Mouse (Mus musculus): ENCODE results near the gene Fhl2. TPM values are rescaled to one million over a fixed set of nuclear protein-coding genes. Genes with fewer than 3 reads are reported as not detected.

Gene Fhl2
- polyA plus RNA-seq, 1 experiment from 2014 or later, result 58.4 TPM

DNA sequence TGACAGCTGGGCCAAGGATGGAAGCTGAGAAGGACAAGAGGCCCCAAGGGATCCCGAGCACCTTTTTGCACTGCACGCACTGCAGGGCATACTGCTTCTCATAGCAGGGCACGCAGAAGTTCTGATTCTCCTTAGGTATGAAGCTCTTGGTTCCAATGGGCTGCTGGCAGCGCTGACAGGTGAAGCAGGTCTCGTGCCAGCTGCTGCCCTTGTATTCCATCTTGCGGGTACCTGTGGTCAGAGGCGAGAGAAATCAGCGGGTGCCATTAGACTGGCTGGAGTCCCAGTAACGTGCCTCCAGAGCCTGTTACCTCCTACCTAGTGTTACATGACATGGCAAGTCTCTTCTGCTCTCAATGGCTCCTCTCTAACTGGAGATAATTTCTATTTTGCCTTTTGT lies 65.2 kb downstream of the Fhl2 start:
- Histone ChIP-seq H3K27ac (ENCODE audit: low read length) (no peak overlapping the region), H3K27me3 (replicated peaks; ENCODE audit: control insufficient read depth, insufficient read depth, low read length) (no peaks in the 10 kb centered on the region), H3K4me1 (ENCODE audit: control insufficient read depth, insufficient read depth, low read length) (no peaks in the 10 kb centered on the region), H3K9ac (ENCODE audit: low read depth, low read length) (no peak overlapping the region), H3K36me3 (ENCODE audit: control insufficient read depth, insufficient read depth, low read length) (peaks cover 7% of the 10 kb centered on the region), H3K4me3 (ENCODE audit: low read length) (no peak overlapping the region), H3K4me2 (ENCODE audit: low read depth, low read length) (no peak overlapping the region), H3K9me3 (ENCODE audit: control insufficient read depth, low read length) (no peaks in the 10 kb centered on the region)
- WGBS, result 92% methylated on average over 9 of the region's 9 CpGs
- ATAC-seq, result no peak

DNA sequence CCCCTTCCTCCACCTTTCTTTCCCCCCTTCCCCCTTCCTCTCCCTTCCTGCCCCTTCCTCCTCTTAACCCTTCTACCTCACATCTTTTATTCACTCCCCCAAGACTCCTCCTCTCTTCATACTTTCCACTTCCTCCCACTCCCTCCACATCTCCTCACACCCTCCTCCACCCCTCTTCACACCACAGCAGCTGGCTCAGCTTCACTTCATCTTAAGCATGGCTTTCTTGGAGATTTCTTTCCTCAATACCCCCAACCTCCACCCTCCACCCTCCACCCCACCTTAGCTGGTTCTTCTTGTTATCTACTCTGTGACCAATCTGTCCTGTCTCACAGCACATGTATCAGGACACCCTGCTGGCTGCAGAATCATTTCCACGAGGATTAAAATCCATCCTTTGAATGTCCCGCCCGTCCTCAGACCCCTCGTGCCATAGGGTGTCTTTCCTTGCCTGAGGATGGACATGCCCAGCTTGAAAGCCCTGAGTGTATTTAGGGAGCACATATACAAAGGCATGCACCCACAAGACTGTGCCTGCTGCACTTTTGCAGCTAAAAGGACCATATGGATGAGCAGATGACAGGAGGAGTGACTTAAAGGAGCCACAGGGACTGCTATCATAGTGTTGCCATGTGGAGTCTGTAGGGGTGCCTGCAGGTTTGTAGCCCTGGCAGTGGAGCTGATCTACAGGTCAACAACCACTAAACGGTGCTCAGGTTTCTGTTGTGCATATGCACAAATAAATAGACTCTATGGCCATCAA lies 66.4 kb downstream of the Fhl2 start:
- no peaks in the 10 kb centered on the region for H3K27me3 ChIP-seq (replicated peaks; ENCODE audit: control insufficient read depth, insufficient read depth, low read length)
- no peaks in the 10 kb centered on the region for H3K9me3 ChIP-seq (ENCODE audit: control insufficient read depth, low read length)
- H3K4me1 ChIP-seq (ENCODE audit: control insufficient read depth, insufficient read depth, low read length), result no peaks in the 10 kb centered on the region
- H3K4me3 ChIP-seq (ENCODE audit: low read length), result no peak overlapping the region
- no peak overlapping the region for H3K27ac ChIP-seq (ENCODE audit: low read length)
- 85% methylated on average over 5 of the region's 5 CpGs for WGBS
- no peak overlapping the region for H3K9ac ChIP-seq (ENCODE audit: low read depth, low read length)
- ATAC-seq, result no peak
- peaks cover 7% of the 10 kb centered on the region for H3K36me3 ChIP-seq (ENCODE audit: control insufficient read depth, insufficient read depth, low read length)
- H3K4me2 ChIP-seq (ENCODE audit: low read depth, low read length), result no peak overlapping the region

DNA sequence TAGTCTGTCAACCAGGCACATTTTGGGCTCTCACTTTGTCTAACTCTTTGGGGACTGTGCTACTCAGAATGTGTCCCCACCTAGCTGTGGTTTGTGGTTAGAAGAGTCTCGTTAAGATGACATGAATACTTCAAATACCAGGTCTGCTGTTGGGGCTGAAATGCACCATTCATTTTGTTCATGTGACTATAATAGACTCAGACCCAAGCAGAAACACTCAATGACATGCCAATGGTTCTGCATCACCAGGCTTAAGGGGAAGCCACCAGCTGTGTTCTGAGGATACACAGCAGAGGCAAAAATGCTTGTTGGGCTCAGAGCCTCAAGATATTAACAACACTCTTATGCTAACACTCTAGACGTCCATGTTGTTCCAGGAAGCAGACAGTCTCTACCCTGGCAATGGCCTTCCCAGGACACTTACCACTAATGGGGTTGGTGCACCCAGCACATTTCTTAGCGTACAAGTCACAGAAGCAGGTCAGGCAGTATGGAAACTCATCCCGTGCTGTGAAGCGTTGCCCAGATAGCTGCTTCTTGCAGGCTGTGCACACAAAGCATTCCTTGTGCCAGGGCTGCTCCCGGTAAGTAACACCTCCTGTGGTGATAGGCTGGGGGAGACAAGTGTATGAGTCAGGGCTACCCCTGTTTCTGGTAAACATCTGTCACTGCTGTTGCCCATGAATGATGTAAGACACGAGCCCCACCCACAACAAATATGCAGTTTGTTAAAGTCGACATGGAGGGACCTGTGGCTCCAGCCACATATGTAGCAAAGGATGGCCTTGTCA lies 68.8 kb downstream of the Fhl2 start:
- WGBS, result 77% methylated on average over 8 of the region's 8 CpGs
- Histone ChIP-seq H3K36me3 (ENCODE audit: control insufficient read depth, insufficient read depth, low read length) (peaks cover 11% of the 10 kb centered on the region), H3K4me1 (ENCODE audit: control insufficient read depth, insufficient read depth, low read length) (no peaks in the 10 kb centered on the region), H3K27ac (ENCODE audit: low read length) (no peak overlapping the region), H3K27me3 (replicated peaks; ENCODE audit: control insufficient read depth, insufficient read depth, low read length) (no peaks in the 10 kb centered on the region), H3K4me3 (ENCODE audit: low read length) (no peak overlapping the region), H3K4me2 (ENCODE audit: low read depth, low read length) (no peak overlapping the region), H3K9me3 (ENCODE audit: control insufficient read depth, low read length) (no peaks in the 10 kb centered on the region), H3K9ac (ENCODE audit: low read depth, low read length) (no peak overlapping the region)
- ATAC-seq, result no peak

DNA sequence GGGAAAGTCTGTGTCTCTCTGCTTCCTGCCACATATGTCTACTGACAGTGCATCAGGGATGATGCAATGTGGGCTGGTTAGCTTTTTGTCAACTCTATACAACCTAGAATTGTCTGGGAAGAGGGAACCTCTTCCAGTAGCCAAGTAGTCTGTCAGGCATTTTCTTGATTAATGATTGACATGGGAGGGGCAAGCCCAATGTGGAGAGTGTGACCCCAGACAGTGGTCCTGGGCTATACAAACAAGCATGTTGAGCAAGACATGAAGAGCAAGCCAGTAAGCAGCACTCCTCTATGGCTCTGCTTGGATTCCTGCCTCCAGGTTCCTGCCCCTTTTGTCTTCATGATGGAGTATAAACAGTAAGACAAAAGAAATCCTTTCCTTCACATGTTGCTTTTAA lies 69.6 kb downstream of the Fhl2 start:
- Histone ChIP-seq H3K4me1 (ENCODE audit: control insufficient read depth, insufficient read depth, low read length) (no peaks in the 10 kb centered on the region), H3K9me3 (ENCODE audit: control insufficient read depth, low read length) (no peaks in the 10 kb centered on the region), H3K9ac (ENCODE audit: low read depth, low read length) (no peak overlapping the region), H3K27ac (ENCODE audit: low read length) (no peak overlapping the region), H3K27me3 (replicated peaks; ENCODE audit: control insufficient read depth, insufficient read depth, low read length) (no peaks in the 10 kb centered on the region), H3K36me3 (ENCODE audit: control insufficient read depth, insufficient read depth, low read length) (peaks cover 11% of the 10 kb centered on the region), H3K4me3 (ENCODE audit: low read length) (no peak overlapping the region), H3K4me2 (ENCODE audit: low read depth, low read length) (no peak overlapping the region)
- ATAC-seq, result no peak

DNA sequence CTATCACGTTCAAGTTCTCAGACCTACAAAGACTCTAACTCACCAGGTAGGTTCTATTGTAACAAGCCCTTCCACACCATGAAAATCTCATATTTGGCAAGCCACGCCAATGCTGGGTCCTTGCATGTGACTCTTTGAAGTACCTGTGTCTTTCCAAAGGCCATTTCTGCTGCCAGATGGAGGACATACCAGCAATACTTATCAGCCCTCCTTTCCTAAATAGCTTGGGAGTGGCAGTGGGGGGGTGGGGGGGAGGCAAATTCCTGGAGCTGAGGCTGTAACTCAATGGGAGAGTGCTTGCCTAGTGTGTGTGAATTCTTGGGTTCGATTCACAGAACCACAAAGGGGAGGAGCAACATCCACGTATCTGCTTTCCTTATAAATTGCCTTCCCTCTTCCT lies 72.1 kb downstream of the Fhl2 start:
- Histone ChIP-seq H3K36me3 (ENCODE audit: control insufficient read depth, insufficient read depth, low read length) (peaks cover 13% of the 10 kb centered on the region), H3K9me3 (ENCODE audit: control insufficient read depth, low read length) (no peaks in the 10 kb centered on the region), H3K4me3 (ENCODE audit: low read length) (no peak overlapping the region), H3K4me2 (ENCODE audit: low read depth, low read length) (no peak overlapping the region), H3K27ac (ENCODE audit: low read length) (no peak overlapping the region), H3K27me3 (replicated peaks; ENCODE audit: control insufficient read depth, insufficient read depth, low read length) (no peaks in the 10 kb centered on the region), H3K4me1 (ENCODE audit: control insufficient read depth, insufficient read depth, low read length) (no peaks in the 10 kb centered on the region), H3K9ac (ENCODE audit: low read depth, low read length) (no peak overlapping the region)
- WGBS, result 74% methylated on average over 4 of the region's 4 CpGs
- no peak for ATAC-seq

DNA sequence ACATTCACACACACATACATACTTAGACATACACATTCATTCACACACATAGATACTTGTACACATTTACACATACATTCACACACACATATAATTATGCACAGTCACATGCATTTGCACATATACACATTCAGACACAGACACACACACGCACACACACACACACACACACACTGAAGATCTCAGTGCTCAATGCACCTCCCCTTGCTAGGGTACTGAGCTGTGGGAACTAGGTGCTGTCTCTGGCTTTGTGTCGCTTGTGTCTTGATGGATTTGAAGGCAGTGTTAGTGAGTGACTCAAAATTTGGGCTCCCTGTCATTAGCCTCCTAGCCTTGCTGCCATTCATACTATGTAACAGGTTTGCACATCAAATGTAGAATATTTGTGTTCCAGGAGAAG lies 74.2 kb downstream of the Fhl2 start:
- Histone ChIP-seq H3K27me3 (replicated peaks; ENCODE audit: control insufficient read depth, insufficient read depth, low read length) (no peaks in the 10 kb centered on the region), H3K4me2 (ENCODE audit: low read depth, low read length) (no peak overlapping the region), H3K4me1 (ENCODE audit: control insufficient read depth, insufficient read depth, low read length) (no peaks in the 10 kb centered on the region), H3K27ac (ENCODE audit: low read length) (no peak overlapping the region), H3K9ac (ENCODE audit: low read depth, low read length) (no peak overlapping the region), H3K4me3 (ENCODE audit: low read length) (no peak overlapping the region), H3K36me3 (ENCODE audit: control insufficient read depth, insufficient read depth, low read length) (peaks cover 16% of the 10 kb centered on the region), H3K9me3 (ENCODE audit: control insufficient read depth, low read length) (no peaks in the 10 kb centered on the region)
- 93% methylated on average over 2 of the region's 2 CpGs for WGBS
- ATAC-seq, result no peak

DNA sequence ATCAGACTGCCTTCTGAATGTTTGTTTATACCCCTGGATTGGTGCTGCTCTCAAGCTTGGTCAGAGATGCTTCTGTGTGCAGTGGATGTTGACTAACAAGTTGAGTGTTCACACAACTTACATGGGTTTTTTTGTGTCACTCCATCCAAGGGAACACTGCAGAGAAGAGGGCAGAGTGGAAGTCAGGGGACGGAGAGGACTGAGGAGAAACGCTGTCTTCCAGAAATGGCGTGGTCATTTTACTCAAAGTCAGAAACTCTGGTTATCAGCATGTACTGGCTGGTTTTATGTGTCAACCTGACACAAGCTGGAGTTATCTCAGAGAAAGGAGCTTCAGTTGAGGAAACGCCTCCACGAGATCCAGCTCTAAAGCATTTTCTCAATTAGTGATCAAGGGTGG lies 75.8 kb downstream of the Fhl2 start:
- Histone ChIP-seq H3K9ac (ENCODE audit: low read depth, low read length) (no peak overlapping the region), H3K9me3 (ENCODE audit: control insufficient read depth, low read length) (no peaks in the 10 kb centered on the region), H3K4me3 (ENCODE audit: low read length) (no peak overlapping the region), H3K4me2 (ENCODE audit: low read depth, low read length) (no peak overlapping the region), H3K27me3 (replicated peaks; ENCODE audit: control insufficient read depth, insufficient read depth, low read length) (no peaks in the 10 kb centered on the region), H3K4me1 (ENCODE audit: control insufficient read depth, insufficient read depth, low read length) (no peaks in the 10 kb centered on the region), H3K36me3 (ENCODE audit: control insufficient read depth, insufficient read depth, low read length) (peaks cover 24% of the 10 kb centered on the region), H3K27ac (ENCODE audit: low read length) (no peak overlapping the region)
- no peak for ATAC-seq
- 95% methylated on average over 5 of the region's 5 CpGs for WGBS

DNA sequence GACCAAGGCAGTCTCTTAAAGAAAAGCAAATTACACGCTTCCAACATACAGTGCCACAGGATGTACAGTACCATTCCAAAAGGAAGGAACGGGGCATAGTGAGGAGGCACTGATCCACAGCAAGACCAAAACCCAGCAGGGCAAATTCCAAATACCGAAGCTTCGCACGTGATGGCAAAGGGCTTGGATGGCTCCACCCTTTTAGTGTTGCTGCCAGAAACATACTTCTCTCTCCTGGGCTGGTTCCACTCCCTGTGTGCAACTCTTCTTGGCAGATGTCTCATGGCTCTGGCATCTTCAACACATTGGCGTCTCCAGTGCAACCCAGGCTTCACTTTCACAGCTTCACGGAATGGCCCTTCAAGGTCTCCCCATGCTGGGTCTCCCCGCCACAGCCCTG lies 79.3 kb downstream of the Fhl2 start:
- ATAC-seq, result no peak
- H3K4me1 ChIP-seq (ENCODE audit: control insufficient read depth, insufficient read depth, low read length), result no peaks in the 10 kb centered on the region
- WGBS, result 94% methylated on average over 8 of the region's 8 CpGs
- no peak overlapping the region for H3K27ac ChIP-seq (ENCODE audit: low read length)
- H3K36me3 ChIP-seq (ENCODE audit: control insufficient read depth, insufficient read depth, low read length), result peaks cover 27% of the 10 kb centered on the region
- H3K9ac ChIP-seq (ENCODE audit: low read depth, low read length), result no peak overlapping the region
- H3K9me3 ChIP-seq (ENCODE audit: control insufficient read depth, low read length), result no peaks in the 10 kb centered on the region
- no peak overlapping the region for H3K4me3 ChIP-seq (ENCODE audit: low read length)
- no peak overlapping the region for H3K4me2 ChIP-seq (ENCODE audit: low read depth, low read length)
- no peaks in the 10 kb centered on the region for H3K27me3 ChIP-seq (replicated peaks; ENCODE audit: control insufficient read depth, insufficient read depth, low read length)

DNA sequence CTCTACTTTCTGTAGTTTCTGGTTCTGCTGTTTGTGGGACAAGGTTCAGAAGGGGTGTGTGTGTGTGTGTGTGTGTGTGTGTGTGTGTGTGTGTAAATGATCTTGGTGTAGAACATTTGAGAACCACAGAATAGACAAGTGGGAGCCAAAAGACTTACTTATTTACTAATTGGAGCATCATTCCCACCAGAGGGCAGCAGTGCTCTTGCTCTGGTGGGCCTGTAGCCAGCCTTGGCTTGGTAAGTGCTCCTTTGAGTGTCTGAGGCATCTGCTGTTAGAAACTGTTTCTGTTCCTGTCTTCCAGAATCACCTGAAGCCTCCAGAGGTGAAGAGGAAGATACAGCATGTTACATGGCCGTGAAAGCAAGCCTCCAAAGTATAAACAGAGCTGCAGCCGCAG lies 83.9 kb downstream of the Fhl2 start:
- H3K4me1 ChIP-seq (ENCODE audit: control insufficient read depth, insufficient read depth, low read length), result no peaks in the 10 kb centered on the region
- H3K36me3 ChIP-seq (ENCODE audit: control insufficient read depth, insufficient read depth, low read length), result peaks cover 21% of the 10 kb centered on the region
- no peak overlapping the region for H3K9ac ChIP-seq (ENCODE audit: low read depth, low read length)
- no peak for ATAC-seq
- H3K9me3 ChIP-seq (ENCODE audit: control insufficient read depth, low read length), result no peaks in the 10 kb centered on the region
- H3K27me3 ChIP-seq (replicated peaks; ENCODE audit: control insufficient read depth, insufficient read depth, low read length), result no peaks in the 10 kb centered on the region
- WGBS, result 81% methylated on average over 2 of the region's 2 CpGs
- H3K27ac ChIP-seq (ENCODE audit: low read length), result no peak overlapping the region
- no peak overlapping the region for H3K4me2 ChIP-seq (ENCODE audit: low read depth, low read length)
- no peak overlapping the region for H3K4me3 ChIP-seq (ENCODE audit: low read length)
